Mouse (Mus musculus): Measurements from ENCODE around the gene Catsperz.
"Not testable (repeated sequence)": the region's sequence is repeated elsewhere in the genome, so short reads cannot be mapped to it uniquely, and the experiment has no call there.

The Catsperz gene

DNA sequence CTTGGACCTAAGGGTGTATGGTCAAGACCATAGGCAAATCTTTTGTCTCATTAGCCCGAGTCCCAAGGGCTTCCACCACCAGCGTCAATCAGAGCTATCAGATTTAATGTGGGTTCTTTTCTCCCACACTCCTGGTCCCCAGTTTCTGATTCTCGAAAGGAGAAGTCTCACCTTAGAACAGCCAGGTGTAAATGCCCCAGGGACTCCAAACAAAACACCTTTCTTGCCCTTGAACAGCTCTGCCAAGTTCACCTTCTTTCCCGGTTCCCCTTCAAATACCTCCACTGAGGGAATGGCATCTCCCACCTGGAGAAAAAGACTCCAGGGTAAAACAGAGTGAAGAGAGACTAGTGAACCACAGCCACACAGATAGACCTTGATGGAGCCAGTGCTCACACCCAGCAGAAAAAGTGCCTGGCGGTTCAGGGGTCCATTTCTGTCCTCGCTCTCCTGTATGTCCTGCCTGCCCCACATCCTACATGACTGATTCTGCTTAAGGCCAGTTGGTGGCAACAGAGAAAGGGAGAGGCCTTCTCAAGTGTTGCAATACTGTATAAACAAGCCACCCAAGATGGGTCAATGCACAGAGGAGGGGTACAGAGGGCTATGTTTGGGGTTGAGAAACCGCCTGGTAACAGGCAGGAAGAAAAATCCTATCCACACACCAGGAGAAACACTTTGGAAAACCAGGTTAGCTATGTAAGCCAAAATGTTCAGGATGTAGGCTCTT is 17.2 kb downstream of the Catsperz start:
- no peak for DNase-seq (ENCODE audit: low spot score in 2 of 2)

DNA sequence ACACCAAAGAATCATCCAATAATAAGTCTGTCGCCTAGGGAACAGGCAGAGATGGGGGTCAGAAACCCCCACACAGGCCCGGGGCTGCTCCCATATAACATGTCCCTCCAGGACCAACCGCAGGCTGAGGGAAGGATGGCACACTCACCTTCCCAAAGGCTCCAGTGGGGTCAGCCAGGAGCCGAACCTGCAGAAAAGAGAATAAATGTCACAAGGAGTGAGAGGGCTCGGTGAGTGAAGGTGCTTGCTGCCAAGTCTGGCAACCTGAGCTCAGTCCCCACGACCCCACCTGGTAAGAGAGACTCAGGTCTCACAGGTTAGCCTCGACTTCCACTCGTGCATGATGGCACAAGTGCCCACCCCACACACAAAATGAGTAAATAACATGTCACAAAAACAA is 18.1 kb downstream of the Catsperz start:
- DNase-seq (ENCODE audit: low spot score in 2 of 2) = no peak

- no peak for DNase-seq (ENCODE audit: low spot score in 2 of 2)
Measured at GRCm38 (mm10) chr19:6906199-6906598, 19.0 kb downstream of the Catsperz start.

DNA sequence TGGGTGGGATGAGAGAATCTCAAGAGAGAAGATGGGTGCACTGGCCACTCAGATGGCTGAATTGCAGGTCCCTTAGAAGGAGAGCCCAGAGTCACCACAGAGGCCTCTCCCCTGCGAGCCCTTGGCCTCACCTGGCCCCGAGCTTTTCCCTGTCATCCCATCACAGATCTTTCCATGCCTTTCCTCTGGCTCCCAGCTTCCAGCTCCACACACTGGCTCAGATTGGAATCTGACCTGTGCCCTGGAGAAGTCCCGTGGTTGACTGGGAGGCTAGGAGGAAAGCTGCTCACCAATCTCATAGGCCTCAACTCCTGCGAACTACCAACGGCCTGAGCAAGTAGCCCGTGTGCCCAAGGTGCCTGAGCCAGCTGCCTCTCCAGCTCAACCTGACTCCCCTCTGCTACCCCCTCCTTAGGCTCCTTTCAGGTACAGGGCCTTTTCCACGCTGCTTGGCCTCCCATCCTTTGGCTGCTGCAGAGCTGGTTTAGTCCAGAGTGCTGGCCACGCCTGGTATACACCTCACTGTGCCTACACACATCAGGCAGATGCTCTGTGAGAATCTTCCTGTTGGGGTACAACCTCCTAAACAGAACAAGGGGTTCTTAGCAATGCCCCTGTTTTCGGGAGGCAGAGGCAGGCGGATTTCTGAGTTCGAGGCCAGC is 19.6 kb downstream of the Catsperz start:
- DNase-seq (ENCODE audit: low spot score in 2 of 2) = no peak

GRCm38 (mm10) chr19:6904846-6905245 is 20.3 kb downstream of the Catsperz start:
- DNase-seq (ENCODE audit: low spot score in 2 of 2) = no peak

- no peak for DNase-seq (ENCODE audit: low spot score in 2 of 2)
Measured at GRCm38 (mm10) chr19:6903031-6903430, 22.1 kb downstream of the Catsperz start.

- no peak for DNase-seq (ENCODE audit: low spot score in 2 of 2)
Measured at GRCm38 (mm10) chr19:6899641-6900040, 25.5 kb downstream of the Catsperz start.

GRCm38 (mm10) chr19:6895608-6896305 is 29.4 kb downstream of the Catsperz start:
- DNase-seq (ENCODE audit: low spot score in 2 of 2) = not testable (repeated sequence)

GRCm38 (mm10) chr19:6893731-6894451 is 31.3 kb downstream of the Catsperz start:
- DNase-seq (ENCODE audit: low spot score in 2 of 2) = no peak

DNA sequence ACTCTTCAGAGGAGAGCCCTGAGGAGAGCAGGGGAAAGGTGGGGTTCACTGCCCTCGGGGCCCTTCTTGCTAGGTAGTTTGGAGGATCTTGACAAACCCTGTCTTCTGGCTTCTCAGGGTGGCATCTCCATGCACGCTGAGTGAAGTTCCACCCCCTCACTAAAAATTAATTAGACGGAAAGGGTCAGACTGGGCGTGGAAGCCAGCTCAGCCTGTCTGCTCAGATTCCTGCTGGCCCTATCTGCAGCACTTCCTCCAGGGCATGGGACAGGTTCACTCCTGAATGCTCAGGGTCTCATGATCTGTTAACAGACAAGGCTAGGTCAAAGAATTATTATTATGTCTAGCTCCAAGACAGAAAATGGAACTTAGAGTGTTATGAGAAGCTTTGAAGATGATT is 32.7 kb downstream of the Catsperz start:
- no peak for DNase-seq (ENCODE audit: low spot score in 2 of 2)

DNA sequence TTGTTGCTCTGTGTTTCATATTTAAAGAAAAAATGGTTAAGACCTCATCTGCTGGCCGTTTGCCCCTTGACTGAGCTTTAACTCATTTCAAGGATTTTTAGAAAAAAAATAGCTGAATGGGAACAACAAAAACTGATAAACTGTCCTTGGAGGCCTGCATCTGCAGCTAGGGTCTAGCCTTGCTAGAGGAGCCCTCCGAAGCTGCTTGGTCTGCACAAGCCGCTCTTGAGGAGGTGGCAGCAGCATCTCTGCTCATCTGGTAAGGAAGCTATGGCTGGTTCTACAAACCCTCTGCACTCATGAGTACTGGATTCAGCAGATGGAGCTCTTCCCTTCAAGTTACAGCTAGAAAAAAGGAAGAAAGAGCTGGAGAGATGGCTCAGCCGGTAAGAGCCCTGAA is 47.2 kb downstream of the Catsperz start:
- no peak for DNase-seq (ENCODE audit: low spot score in 2 of 2)

DNA sequence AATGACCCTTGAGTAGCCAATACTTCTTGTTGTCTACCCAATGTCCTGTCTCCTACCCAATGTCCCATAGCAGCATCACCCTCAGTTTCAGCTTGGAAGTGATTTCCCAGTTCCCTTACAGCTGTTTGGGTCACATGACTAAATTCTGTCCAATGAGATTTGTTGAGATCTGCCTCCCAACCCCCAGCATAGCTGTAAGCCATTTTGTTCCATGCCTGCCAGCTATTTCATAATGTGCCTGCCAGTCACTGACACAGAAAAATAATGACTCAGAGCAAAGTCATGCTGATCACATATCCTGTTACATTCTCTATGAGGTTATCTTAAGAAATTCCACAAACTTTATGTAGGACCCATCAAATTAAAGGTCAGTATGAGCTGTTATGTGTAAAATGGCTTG is 48.4 kb downstream of the Catsperz start:
- DNase-seq (ENCODE audit: low spot score in 2 of 2) = no peak

GRCm38 (mm10) chr19:6875834-6876233 is 49.3 kb downstream of the Catsperz start:
- no peak for DNase-seq (ENCODE audit: low spot score in 2 of 2)

DNA sequence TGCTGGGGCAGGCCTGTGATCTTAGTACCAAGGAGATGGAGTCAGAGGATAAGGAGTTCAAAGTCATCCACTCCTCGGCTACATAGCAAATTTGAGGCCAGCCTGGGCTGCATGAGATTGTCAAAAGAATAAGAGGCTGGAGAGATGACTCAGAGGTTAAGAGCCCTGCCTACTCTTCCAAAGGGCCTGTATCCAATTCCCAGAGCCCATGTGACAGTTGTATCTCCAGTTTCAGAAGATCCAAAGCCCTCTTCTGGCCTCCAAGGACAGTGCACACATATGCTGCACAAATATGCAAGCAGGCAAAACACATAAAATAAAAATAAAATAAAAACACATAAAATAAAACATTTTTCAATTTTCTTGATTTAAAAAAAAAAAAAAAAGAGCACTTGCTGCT is 50.9 kb downstream of the Catsperz start:
- no peak for DNase-seq (ENCODE audit: low spot score in 2 of 2)

DNA sequence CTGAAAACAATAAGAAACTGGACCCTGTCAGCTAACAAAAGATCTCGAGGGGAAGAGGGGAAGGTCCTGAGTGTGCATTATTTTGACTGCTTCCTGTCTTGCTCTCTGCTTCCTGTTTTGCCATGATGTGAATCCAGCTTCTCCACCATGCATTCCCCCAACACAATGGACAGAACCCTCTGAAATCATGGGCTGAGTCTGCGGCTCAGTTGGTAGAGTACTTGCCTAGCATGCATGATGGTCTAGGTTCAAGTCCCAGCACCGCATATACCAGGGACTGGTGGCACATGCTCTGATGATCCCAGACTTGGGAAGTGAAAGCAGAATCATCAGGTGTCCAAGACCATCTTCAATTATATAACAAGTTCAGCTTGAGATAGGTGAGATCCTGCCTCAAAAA is 52.5 kb downstream of the Catsperz start:
- DNase-seq (ENCODE audit: low spot score in 2 of 2) = no peak

Measured in cerebellum, postnatal 4 days (tissue).